10 mouse cellular contexts compared by ENCODE assay signal in the genomic region with DNA sequence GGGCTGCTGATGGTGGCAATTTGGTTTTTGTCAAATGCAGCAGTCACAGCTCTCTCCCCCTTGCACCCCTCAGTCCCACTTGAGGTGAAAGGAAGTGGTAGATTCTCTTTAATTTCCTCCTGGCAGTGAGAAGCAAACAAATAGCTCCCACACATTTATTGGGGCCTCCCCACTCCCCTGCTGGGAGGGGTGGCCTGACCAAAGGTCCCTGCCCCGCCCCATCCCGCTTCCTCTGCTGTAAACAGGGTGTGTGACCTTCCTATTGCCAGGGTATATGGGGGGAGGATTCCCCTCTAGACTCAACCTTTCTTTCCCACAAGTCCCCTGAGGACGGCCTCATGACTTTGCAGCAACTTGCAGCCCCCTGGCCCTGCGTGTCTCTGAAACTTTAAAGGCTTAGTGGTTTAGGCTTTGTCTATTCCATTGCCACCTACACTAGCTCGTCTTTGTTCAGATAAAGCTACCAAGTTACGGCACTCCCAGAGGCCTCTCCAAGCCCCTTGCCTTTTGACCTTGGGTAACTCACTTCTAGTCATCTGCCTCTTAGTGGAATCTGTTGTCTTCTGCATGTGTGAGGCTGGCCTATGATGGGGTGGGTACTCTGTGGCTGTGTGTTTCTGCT. TPM values are rescaled to one million over a fixed set of nuclear protein-coding genes. Genes with fewer than 3 reads are reported as not detected.
DNase-seq lines count a peak whose midpoint lies in the region; ATAC-seq and TF ChIP-seq lines count a peak whose summit lies in the region.
"Had no signal": no experiment of that assay in that cellular context is flagged by ENCODE, and none has a peak within 500 bp of the region (broad histone marks: within the 10 kb centered on the region; RNA-seq: fewer than 3 reads in every experiment).

No protein-coding gene starts in this region.

- 51% methylated on average over 6 of the region's 6 CpGs for WGBS in kidney, adult 2 months
- WGBS in kidney, embryonic 14.5 days = 24% methylated on average over 6 of the region's 6 CpGs
- WGBS in heart, embryonic 16.5 days = 54% methylated on average over 6 of the region's 6 CpGs
- 73% methylated on average over 6 of the region's 6 CpGs for WGBS in hindbrain, embryonic 11.5 days
- WGBS in midbrain, embryonic 14.5 days = 79% methylated on average over 6 of the region's 6 CpGs

- H3K4me1 ChIP-seq in kidney, adult 2 months (ENCODE audit: control insufficient read depth, insufficient read depth, low read length) = peaks cover 11% of the 10 kb centered on the region
- H3K4me1 ChIP-seq in kidney, embryonic 14.5 days (ENCODE audit: control insufficient read depth, insufficient read depth, low read length) = peaks cover 7% of the 10 kb centered on the region
- peaks cover 9% of the 10 kb centered on the region for H3K4me1 ChIP-seq in heart, embryonic 16.5 days (ENCODE audit: control insufficient read depth, insufficient read depth, low read length)
- H3K4me1 ChIP-seq in hindbrain, embryonic 11.5 days (replicated peaks; ENCODE audit: control insufficient read depth, insufficient read depth, low read length) = no peaks in the 10 kb centered on the region
- 0 out of 2 replicates have a peak, but pooled peaks cover 6% of the 10 kb centered on the region for H3K4me1 ChIP-seq in midbrain, embryonic 14.5 days (ENCODE audit: control insufficient read depth, insufficient read depth, low read length)

- H3K9ac ChIP-seq in kidney, embryonic 14.5 days (ENCODE audit: low read depth, low read length) = no peak overlapping the region
- no peak overlapping the region for H3K9ac ChIP-seq in heart, embryonic 16.5 days (ENCODE audit: low read length)
- H3K9ac ChIP-seq in hindbrain, embryonic 11.5 days (ENCODE audit: low read depth, low read length) = no peak overlapping the region
- no peak overlapping the region for H3K9ac ChIP-seq in midbrain, embryonic 14.5 days (replicated peaks; ENCODE audit: low read length)
- H3K9ac ChIP-seq: forebrain, embryonic 13.5 days had no signal

- DNase-seq in kidney, adult 2 months = peak; percentile 78
- DNase-seq in lung, postnatal 25 days (ENCODE audit: low spot score) = peak; percentile 85
- peak; percentile 87 for DNase-seq in thymus, postnatal 14 days
- no peak for DNase-seq in right cerebral cortex, adult 18-20 months
- no peak for DNase-seq in hindbrain, embryonic 11.5 days (ENCODE audit: low spot score)
- DNase-seq in midbrain, embryonic 14.5 days = no peak

- no peaks in the 10 kb centered on the region for H3K27me3 ChIP-seq in kidney, adult 2 months (replicated peaks; ENCODE audit: control insufficient read depth, insufficient read depth, low read length)
- no peaks in the 10 kb centered on the region for H3K27me3 ChIP-seq in kidney, embryonic 14.5 days (ENCODE audit: control insufficient read depth, insufficient read depth, low read length)
- H3K27me3 ChIP-seq in heart, embryonic 16.5 days (ENCODE audit: control insufficient read depth, insufficient read depth, low read length) = no peaks in the 10 kb centered on the region
- H3K27me3 ChIP-seq in hindbrain, embryonic 11.5 days (ENCODE audit: control insufficient read depth, insufficient read depth, low read length) = no peaks in the 10 kb centered on the region
- no peaks in the 10 kb centered on the region for H3K27me3 ChIP-seq in midbrain, embryonic 14.5 days (ENCODE audit: control insufficient read depth, insufficient read depth, low read length)
- H3K27me3 ChIP-seq: forebrain, embryonic 13.5 days had no signal

- no peaks in the 10 kb centered on the region for H3K9me3 ChIP-seq in kidney, embryonic 14.5 days (ENCODE audit: control insufficient read depth, low read length)
- H3K9me3 ChIP-seq in heart, embryonic 16.5 days (replicated peaks; ENCODE audit: control insufficient read depth, low read length) = no peaks in the 10 kb centered on the region
- no peaks in the 10 kb centered on the region for H3K9me3 ChIP-seq in hindbrain, embryonic 11.5 days (ENCODE audit: control insufficient read depth, low read length)
- no peaks in the 10 kb centered on the region for H3K9me3 ChIP-seq in midbrain, embryonic 14.5 days (ENCODE audit: control insufficient read depth, low read length)
- H3K9me3 ChIP-seq: forebrain, embryonic 13.5 days had no signal

- H3K4me2 ChIP-seq in kidney, embryonic 14.5 days (replicated peaks; ENCODE audit: low read depth, low read length) = no peak overlapping the region
- peak overlapping the region; percentile 7; the same call in 1 of the 2 replicates for H3K4me2 ChIP-seq in heart, embryonic 16.5 days (ENCODE audit: low read depth, low read length)
- H3K4me2 ChIP-seq in hindbrain, embryonic 11.5 days (replicated peaks; ENCODE audit: low read depth, low read length) = no peak overlapping the region
- H3K4me2 ChIP-seq in midbrain, embryonic 14.5 days (ENCODE audit: low read length) = no peak overlapping the region
- H3K4me2 ChIP-seq: forebrain, embryonic 13.5 days had no signal

- TF ChIP-seq CTCF in kidney, adult 2 months (conservative IDR thresholded peaks at IDR 0.05; ENCODE audit: insufficient read depth, insufficient read length, low read depth, low read length) = no peak

- ATAC-seq in kidney, embryonic 14.5 days (ENCODE audit: low FRiP score, low TSS enrichment) = no peak
- ATAC-seq in heart, embryonic 16.5 days (replicated peaks; ENCODE audit: extremely low read depth, insufficient read depth, low FRiP score) = no peak
- no peak for ATAC-seq in hindbrain, embryonic 11.5 days (ENCODE audit: low FRiP score)
- ATAC-seq in midbrain, embryonic 14.5 days (ENCODE audit: low FRiP score, low TSS enrichment) = no peak
- ATAC-seq: forebrain, embryonic 13.5 days had no signal

- no peaks in the 10 kb centered on the region for H3K36me3 ChIP-seq in kidney, adult 2 months (ENCODE audit: control insufficient read depth, insufficient read depth, low read length)
- H3K36me3 ChIP-seq in kidney, embryonic 14.5 days (ENCODE audit: control insufficient read depth, insufficient read depth, low read length) = peaks cover 22% of the 10 kb centered on the region
- H3K36me3 ChIP-seq in heart, embryonic 16.5 days (ENCODE audit: control insufficient read depth, insufficient read depth) = 0 out of 2 replicates have a peak, but pooled peaks cover 6% of the 10 kb centered on the region
- no peaks in the 10 kb centered on the region for H3K36me3 ChIP-seq in hindbrain, embryonic 11.5 days (ENCODE audit: control insufficient read depth, insufficient read depth, low read length)
- peaks cover 36% of the 10 kb centered on the region for H3K36me3 ChIP-seq in midbrain, embryonic 14.5 days (ENCODE audit: control insufficient read depth, insufficient read depth, low read length)

- H3K4me3 ChIP-seq in kidney, adult 2 months (ENCODE audit: insufficient read depth, low read depth, low read length) = no peak overlapping the region
- no peak overlapping the region for H3K4me3 ChIP-seq in kidney, embryonic 14.5 days (ENCODE audit: low read length)
- H3K4me3 ChIP-seq in heart, embryonic 16.5 days (ENCODE audit: low read length) = no peak overlapping the region
- H3K4me3 ChIP-seq in hindbrain, embryonic 11.5 days (ENCODE audit: low read depth, low read length) = no peak overlapping the region
- H3K4me3 ChIP-seq in midbrain, embryonic 14.5 days (replicated peaks; ENCODE audit: low read depth, low read length) = no peak overlapping the region
- H3K4me3 ChIP-seq: forebrain, embryonic 13.5 days had no signal

- H3K27ac ChIP-seq in kidney, adult 2 months (ENCODE audit: insufficient read depth, low read depth, low read length) = no peak overlapping the region
- H3K27ac ChIP-seq in kidney, embryonic 14.5 days (ENCODE audit: low read depth, low read length) = no peak overlapping the region
- H3K27ac ChIP-seq in heart, embryonic 16.5 days (ENCODE audit: low read length) = peak overlapping the region; percentile 61
- H3K27ac ChIP-seq in hindbrain, embryonic 11.5 days (ENCODE audit: low read depth, low read length) = no peak overlapping the region
- no peak overlapping the region for H3K27ac ChIP-seq in midbrain, embryonic 14.5 days (replicated peaks; ENCODE audit: low read depth, low read length)
- H3K27ac ChIP-seq: forebrain, embryonic 13.5 days had no signal

- TF ChIP-seq POLR2A in kidney, adult 2 months (IDR thresholded peaks at IDR 0.05; ENCODE audit: low read depth, low read length) = no peak

RNA-seq across cellular contexts. Expression of a gene that starts 4.3 kb away (rescaled TPM):
- 18.6 and 19.5 TPM in 2 replicates for polyA plus RNA-seq in kidney, adult 2 months (2012; rRNA removed)
- 8.9 and 10.3 TPM in 2 replicates for polyA plus RNA-seq in kidney, embryonic 14.5 days (2014; fragmentation: Nextera tagmentation; extraction: Ambion mirVana)
- polyA plus RNA-seq in heart, embryonic 16.5 days (2015; fragmentation: Nextera tagmentation; extraction: Ambion mirVana) = 3.7 and 4.3 TPM in 2 replicates
- polyA plus RNA-seq in hindbrain, embryonic 11.5 days (2014; fragmentation: Nextera tagmentation; extraction: Ambion mirVana) = 4.2 and 8.1 TPM in 2 replicates
- polyA plus RNA-seq in midbrain, embryonic 14.5 days (2014; fragmentation: Nextera tagmentation; extraction: Ambion mirVana) = 3.1 and 3.4 TPM in 2 replicates

RNA-seq across cellular contexts. Expression of a gene that starts 42.6 kb away (rescaled TPM):
- 8.0 and 8.4 TPM in 2 replicates for polyA plus RNA-seq in kidney, adult 2 months (2012; rRNA removed)
- polyA plus RNA-seq in kidney, embryonic 14.5 days (2014; fragmentation: Nextera tagmentation; extraction: Ambion mirVana) = 13.4 and 19.8 TPM in 2 replicates
- polyA plus RNA-seq in heart, embryonic 16.5 days (2015; fragmentation: Nextera tagmentation; extraction: Ambion mirVana) = 12.8 and 14.8 TPM in 2 replicates
- 21.2 and 21.3 TPM in 2 replicates for polyA plus RNA-seq in hindbrain, embryonic 11.5 days (2014; fragmentation: Nextera tagmentation; extraction: Ambion mirVana)
- 17.7 and 21.1 TPM in 2 replicates for polyA plus RNA-seq in midbrain, embryonic 14.5 days (2014; fragmentation: Nextera tagmentation; extraction: Ambion mirVana)

RNA-seq across cellular contexts. Expression of a gene that starts 48.5 kb away (rescaled TPM):
- 0.06 TPM in 1 of 2 replicates, not detected in the other for polyA plus RNA-seq in kidney, adult 2 months (2012; rRNA removed)
- 0.22 TPM in 1 of 2 replicates, not detected in the other for polyA plus RNA-seq in kidney, embryonic 14.5 days (2014; fragmentation: Nextera tagmentation; extraction: Ambion mirVana)
- 0.13 and 0.16 TPM in 2 replicates for polyA plus RNA-seq in heart, embryonic 16.5 days (2015; fragmentation: Nextera tagmentation; extraction: Ambion mirVana)
- 0.15 TPM in 1 of 2 replicates, not detected in the other for polyA plus RNA-seq in hindbrain, embryonic 11.5 days (2014; fragmentation: Nextera tagmentation; extraction: Ambion mirVana)
- not detected in 2 replicates for polyA plus RNA-seq in midbrain, embryonic 14.5 days (2014; fragmentation: Nextera tagmentation; extraction: Ambion mirVana)
- polyA plus RNA-seq: forebrain, embryonic 13.5 days; lung, embryonic 16.5 days had no signal

Comparison
In these comparisons a context has a peak if more than half of its experiments do, and no peak if none do; other contexts are left out.
1. DNase-seq: peak in kidney, adult 2 months (single experiment), lung, postnatal 25 days (single experiment) and thymus, postnatal 14 days (single experiment); none in right cerebral cortex, adult 18-20 months (single experiment), hindbrain, embryonic 11.5 days (single experiment) and midbrain, embryonic 14.5 days (single experiment).